Mouse (Mus musculus) cortical plate, adult 2 months (tissue): ENCODE data around the gene Zfp639.

Experiments used
- CTCF ChIP-seq: fragments of 200-500 bp; IDR thresholded peaks from 2 replicates; pipeline ENCODE4 v1.5.1; 2011; ENCODE audit warnings: mild to moderate bottlenecking, control low read depth, low read length; ENCODE audit not compliant: insufficient read depth; ENCODE audit errors: extremely low read depth
- POLR2A ChIP-seq: fragments of 200-500 bp; IDR thresholded peaks from 2 replicates; pipeline ENCODE4 v1.6.1; 2011; ENCODE audit warnings: mild to moderate bottlenecking, low read length, control low read depth; ENCODE audit not compliant: insufficient read depth; ENCODE audit errors: extremely low read depth

GRCm38 (mm10) chr3:32530041-32530440 lies 20.0 kb downstream of the Zfp639 start:
- TF ChIP-seq POLR2A (no peak), CTCF (no peak)
